18 mouse cellular contexts compared by ENCODE assay signal in the genomic region with DNA sequence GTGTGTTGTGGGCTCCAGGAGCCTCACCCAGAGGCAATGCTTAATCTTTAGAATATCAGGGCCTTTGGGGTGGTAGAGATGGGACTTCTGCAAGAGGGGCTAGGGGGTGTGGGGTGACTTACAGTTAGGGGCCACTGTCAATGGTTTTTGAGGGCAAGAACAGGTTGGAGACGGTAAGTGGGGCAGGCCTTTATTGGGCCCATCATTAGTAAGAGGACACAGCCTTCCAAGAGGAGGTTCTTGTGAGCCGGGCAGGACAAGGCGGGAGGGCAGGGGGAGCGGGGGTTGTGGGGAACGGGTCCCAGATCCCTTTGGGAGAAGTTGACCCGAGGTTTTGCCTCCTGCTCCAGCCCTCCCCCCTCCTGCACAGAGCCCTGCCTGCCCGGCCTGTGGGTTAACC. TPM values are rescaled to one million over a fixed set of nuclear protein-coding genes. Genes with fewer than 3 reads are reported as not detected.
A peak's percentile ranks its signal among the peaks of the same experiment; 100 is the strongest.
DNase-seq lines count a peak whose midpoint lies in the region; ATAC-seq lines count a peak whose summit lies in the region.
"Had no signal": no experiment of that assay in that cellular context is flagged by ENCODE, and none has a peak within 500 bp of the region (broad histone marks: within the 10 kb centered on the region; RNA-seq: fewer than 3 reads in every experiment).

No protein-coding gene starts in this region.

- DNase-seq in heart, adult 11 months, result peak; percentile 93
- peak; percentile 8 for DNase-seq in midbrain, embryonic 11.5 days (ENCODE audit: low spot score, missing footprints)
- no peak for DNase-seq in midbrain, embryonic 14.5 days
- DNase-seq in liver, embryonic 13.5 days, result no peak
- DNase-seq in kidney, adult 18-20 months, result no peak
- DNase-seq: adrenal gland, postnatal 10 days; cerebellum, postnatal 14 days; gastrocnemius, postnatal 10 days; heart, postnatal 10 days; heart, postnatal 4 days had no signal

- H3K27ac ChIP-seq in heart, embryonic 12.5 days (ENCODE audit: poor library complexity, severe bottlenecking), result no peak overlapping the region
- H3K27ac ChIP-seq in midbrain, embryonic 11.5 days (ENCODE audit: low read depth, low read length), result no peak overlapping the region
- no peak overlapping the region for H3K27ac ChIP-seq in midbrain, embryonic 14.5 days (replicated peaks; ENCODE audit: low read depth, low read length)
- peak overlapping the region; percentile 77 for H3K27ac ChIP-seq in liver, embryonic 13.5 days
- no peak overlapping the region for H3K27ac ChIP-seq in forebrain, embryonic 13.5 days
- H3K27ac ChIP-seq: embryonic facial prominence, embryonic 13.5 days; hindbrain, embryonic 12.5 days had no signal

- H3K27me3 ChIP-seq in heart, embryonic 12.5 days (replicated peaks), result no peaks in the 10 kb centered on the region
- H3K27me3 ChIP-seq in midbrain, embryonic 11.5 days (ENCODE audit: control insufficient read depth, insufficient read depth, low read length), result no peaks in the 10 kb centered on the region
- H3K27me3 ChIP-seq in midbrain, embryonic 14.5 days (ENCODE audit: control insufficient read depth, insufficient read depth, low read length), result no peaks in the 10 kb centered on the region
- H3K27me3 ChIP-seq in liver, embryonic 13.5 days, result no peaks in the 10 kb centered on the region
- no peaks in the 10 kb centered on the region for H3K27me3 ChIP-seq in forebrain, embryonic 13.5 days
- H3K27me3 ChIP-seq: embryonic facial prominence, embryonic 13.5 days; hindbrain, embryonic 12.5 days had no signal

- no peak overlapping the region for H3K4me3 ChIP-seq in heart, embryonic 12.5 days
- no peak overlapping the region for H3K4me3 ChIP-seq in midbrain, embryonic 11.5 days (ENCODE audit: low read depth, low read length)
- no peak overlapping the region for H3K4me3 ChIP-seq in midbrain, embryonic 14.5 days (replicated peaks; ENCODE audit: low read depth, low read length)
- H3K4me3 ChIP-seq in liver, embryonic 13.5 days (replicated peaks), result no peak overlapping the region; the same call in 1 of the 2 replicates
- no peak overlapping the region for H3K4me3 ChIP-seq in forebrain, embryonic 13.5 days
- H3K4me3 ChIP-seq: embryonic facial prominence, embryonic 13.5 days; hindbrain, embryonic 12.5 days had no signal

- peaks cover 49% of the 10 kb centered on the region for H3K36me3 ChIP-seq in heart, embryonic 12.5 days
- H3K36me3 ChIP-seq in midbrain, embryonic 11.5 days (ENCODE audit: control insufficient read depth, insufficient read depth, low read length), result peaks cover 11% of the 10 kb centered on the region
- H3K36me3 ChIP-seq in midbrain, embryonic 14.5 days (ENCODE audit: control insufficient read depth, insufficient read depth, low read length), result peaks cover 45% of the 10 kb centered on the region
- peaks cover 77% of the 10 kb centered on the region for H3K36me3 ChIP-seq in liver, embryonic 13.5 days
- H3K36me3 ChIP-seq in forebrain, embryonic 13.5 days (ENCODE audit: poor library complexity, severe bottlenecking), result peaks cover 49% of the 10 kb centered on the region

- ATAC-seq in heart, embryonic 12.5 days (ENCODE audit: insufficient number of reproducible peaks, low FRiP score), result no peak
- ATAC-seq in midbrain, embryonic 11.5 days (ENCODE audit: low FRiP score), result no peak
- ATAC-seq in midbrain, embryonic 14.5 days (ENCODE audit: low FRiP score, low TSS enrichment), result no peak
- peak; percentile 1; the same call in 1 of the 2 replicates for ATAC-seq in liver, embryonic 13.5 days (ENCODE audit: low read depth)
- no peak for ATAC-seq in forebrain, embryonic 13.5 days
- ATAC-seq: forebrain, embryonic 16.5 days; hindbrain, embryonic 16.5 days; inflammation-experienced regulatory T-cells, adult 6 months; intestine, postnatal 0 days had no signal

- no peaks in the 10 kb centered on the region for H3K9me3 ChIP-seq in heart, embryonic 12.5 days (replicated peaks)
- H3K9me3 ChIP-seq in midbrain, embryonic 11.5 days (ENCODE audit: control insufficient read depth, low read length), result no peaks in the 10 kb centered on the region
- H3K9me3 ChIP-seq in midbrain, embryonic 14.5 days (ENCODE audit: control insufficient read depth, low read length), result no peaks in the 10 kb centered on the region
- no peaks in the 10 kb centered on the region for H3K9me3 ChIP-seq in liver, embryonic 13.5 days (replicated peaks)
- no peaks in the 10 kb centered on the region for H3K9me3 ChIP-seq in forebrain, embryonic 13.5 days (replicated peaks)
- H3K9me3 ChIP-seq: embryonic facial prominence, embryonic 13.5 days; hindbrain, embryonic 12.5 days had no signal

- H3K9ac ChIP-seq in heart, embryonic 12.5 days, result no peak overlapping the region
- H3K9ac ChIP-seq in midbrain, embryonic 11.5 days (ENCODE audit: low read length), result no peak overlapping the region
- no peak overlapping the region for H3K9ac ChIP-seq in midbrain, embryonic 14.5 days (replicated peaks; ENCODE audit: low read length)
- H3K9ac ChIP-seq in liver, embryonic 13.5 days, result peak overlapping the region; percentile 50
- H3K9ac ChIP-seq in forebrain, embryonic 13.5 days, result no peak overlapping the region
- H3K9ac ChIP-seq: embryonic facial prominence, embryonic 13.5 days; hindbrain, embryonic 12.5 days had no signal

- no peak overlapping the region for H3K4me2 ChIP-seq in heart, embryonic 12.5 days
- no peak overlapping the region for H3K4me2 ChIP-seq in midbrain, embryonic 11.5 days
- H3K4me2 ChIP-seq in midbrain, embryonic 14.5 days (ENCODE audit: low read length), result no peak overlapping the region
- peak overlapping the region; percentile 34 for H3K4me2 ChIP-seq in liver, embryonic 13.5 days
- no peak overlapping the region for H3K4me2 ChIP-seq in forebrain, embryonic 13.5 days
- H3K4me2 ChIP-seq: embryonic facial prominence, embryonic 13.5 days; hindbrain, embryonic 12.5 days had no signal

- 85% methylated on average over 7 of the region's 7 CpGs for WGBS in heart, embryonic 12.5 days
- 90% methylated on average over 7 of the region's 7 CpGs for WGBS in midbrain, embryonic 11.5 days
- WGBS in midbrain, embryonic 14.5 days, result 85% methylated on average over 7 of the region's 7 CpGs
- 75% methylated on average over 7 of the region's 7 CpGs for WGBS in liver, embryonic 13.5 days (ENCODE audit: insufficient replicate concordance)
- WGBS in forebrain, embryonic 13.5 days, result 90% methylated on average over 7 of the region's 7 CpGs

- H3K4me1 ChIP-seq in heart, embryonic 12.5 days (replicated peaks), result peaks cover 35% of the 10 kb centered on the region
- peaks cover 21% of the 10 kb centered on the region for H3K4me1 ChIP-seq in midbrain, embryonic 11.5 days (ENCODE audit: control insufficient read depth, insufficient read depth, low read length)
- peaks cover 13% of the 10 kb centered on the region for H3K4me1 ChIP-seq in midbrain, embryonic 14.5 days (ENCODE audit: control insufficient read depth, insufficient read depth, low read length)
- peaks cover 70% of the 10 kb centered on the region for H3K4me1 ChIP-seq in liver, embryonic 13.5 days (replicated peaks)
- peaks cover 35% of the 10 kb centered on the region for H3K4me1 ChIP-seq in forebrain, embryonic 13.5 days

RNA-seq across cellular contexts. Expression of gene Mrpl24, which starts 5.8 kb away (rescaled TPM):
- 62.9 and 65.2 TPM in 2 replicates for polyA plus RNA-seq in heart, embryonic 12.5 days (2016; fragmentation: Nextera tagmentation; extraction: Ambion mirVana)
- 73.9 and 84.5 TPM in 2 replicates for polyA plus RNA-seq in midbrain, embryonic 11.5 days (2014; fragmentation: Nextera tagmentation; extraction: Ambion mirVana)
- polyA plus RNA-seq in midbrain, embryonic 14.5 days (2014; fragmentation: Nextera tagmentation; extraction: Ambion mirVana), result 55.8 and 56.3 TPM in 2 replicates
- polyA plus RNA-seq in liver, embryonic 13.5 days (2015; fragmentation: Nextera tagmentation; extraction: Ambion mirVana), result 48.7 and 56.5 TPM in 2 replicates
- polyA plus RNA-seq in forebrain, embryonic 13.5 days (2015; fragmentation: Nextera tagmentation; extraction: Ambion mirVana), result 70.2 and 77.2 TPM in 2 replicates

RNA-seq across cellular contexts. Expression of gene Hdgf, which starts 7.4 kb away (rescaled TPM):
- polyA plus RNA-seq in heart, embryonic 12.5 days (2016; fragmentation: Nextera tagmentation; extraction: Ambion mirVana), result 175 and 177 TPM in 2 replicates
- polyA plus RNA-seq in midbrain, embryonic 11.5 days (2014; fragmentation: Nextera tagmentation; extraction: Ambion mirVana), result 245 and 268 TPM in 2 replicates
- 157 and 185 TPM in 2 replicates for polyA plus RNA-seq in midbrain, embryonic 14.5 days (2014; fragmentation: Nextera tagmentation; extraction: Ambion mirVana)
- polyA plus RNA-seq in liver, embryonic 13.5 days (2015; fragmentation: Nextera tagmentation; extraction: Ambion mirVana), result 263 and 283 TPM in 2 replicates
- polyA plus RNA-seq in forebrain, embryonic 13.5 days (2015; fragmentation: Nextera tagmentation; extraction: Ambion mirVana), result 106 and 147 TPM in 2 replicates

RNA-seq across cellular contexts. Expression of gene Isg20l2, which starts 16.6 kb away (rescaled TPM):
- polyA plus RNA-seq in heart, embryonic 12.5 days (2016; fragmentation: Nextera tagmentation; extraction: Ambion mirVana), result 36.4 and 38.3 TPM in 2 replicates
- 53.9 and 54.8 TPM in 2 replicates for polyA plus RNA-seq in midbrain, embryonic 11.5 days (2014; fragmentation: Nextera tagmentation; extraction: Ambion mirVana)
- polyA plus RNA-seq in midbrain, embryonic 14.5 days (2014; fragmentation: Nextera tagmentation; extraction: Ambion mirVana), result 19.1 and 23.2 TPM in 2 replicates
- polyA plus RNA-seq in liver, embryonic 13.5 days (2015; fragmentation: Nextera tagmentation; extraction: Ambion mirVana), result 31.1 and 38.3 TPM in 2 replicates
- polyA plus RNA-seq in forebrain, embryonic 13.5 days (2015; fragmentation: Nextera tagmentation; extraction: Ambion mirVana), result 61.8 and 63.0 TPM in 2 replicates

RNA-seq across cellular contexts. Expression of gene Rrnad1, which starts 17.0 kb away (rescaled TPM):
- 13.6 and 14.1 TPM in 2 replicates for polyA plus RNA-seq in heart, embryonic 12.5 days (2016; fragmentation: Nextera tagmentation; extraction: Ambion mirVana)
- polyA plus RNA-seq in midbrain, embryonic 11.5 days (2014; fragmentation: Nextera tagmentation; extraction: Ambion mirVana), result 14.6 and 17.0 TPM in 2 replicates
- 19.1 and 21.7 TPM in 2 replicates for polyA plus RNA-seq in midbrain, embryonic 14.5 days (2014; fragmentation: Nextera tagmentation; extraction: Ambion mirVana)
- polyA plus RNA-seq in liver, embryonic 13.5 days (2015; fragmentation: Nextera tagmentation; extraction: Ambion mirVana), result 6.1 and 6.6 TPM in 2 replicates
- 20.7 and 22.7 TPM in 2 replicates for polyA plus RNA-seq in forebrain, embryonic 13.5 days (2015; fragmentation: Nextera tagmentation; extraction: Ambion mirVana)

RNA-seq across cellular contexts. Expression of gene Prcc, which starts 28.1 kb away (rescaled TPM):
- 11.2 and 11.5 TPM in 2 replicates for polyA plus RNA-seq in heart, embryonic 12.5 days (2016; fragmentation: Nextera tagmentation; extraction: Ambion mirVana)
- polyA plus RNA-seq in midbrain, embryonic 11.5 days (2014; fragmentation: Nextera tagmentation; extraction: Ambion mirVana), result 18.4 and 20.4 TPM in 2 replicates
- polyA plus RNA-seq in midbrain, embryonic 14.5 days (2014; fragmentation: Nextera tagmentation; extraction: Ambion mirVana), result 17.4 and 22.5 TPM in 2 replicates
- polyA plus RNA-seq in liver, embryonic 13.5 days (2015; fragmentation: Nextera tagmentation; extraction: Ambion mirVana), result 7.9 and 9.2 TPM in 2 replicates
- polyA plus RNA-seq in forebrain, embryonic 13.5 days (2015; fragmentation: Nextera tagmentation; extraction: Ambion mirVana), result 14.5 TPM in 2 replicates

Comparison
In these comparisons a context has a peak if more than half of its experiments do, and no peak if none do; other contexts are left out.
1. DNase-seq: peak in heart, adult 11 months (single experiment) and midbrain, embryonic 11.5 days (single experiment); none in midbrain, embryonic 14.5 days (single experiment), liver, embryonic 13.5 days (single experiment) and kidney, adult 18-20 months (single experiment).